Mouse (Mus musculus): ENCODE results near the gene Fam210b. TPM values are rescaled to one million over a fixed set of nuclear protein-coding genes. Genes with fewer than 3 reads are reported as not detected.

The Fam210b gene
- polyA plus RNA-seq, 1 experiment from 2014 or later: 131 TPM

DNA sequence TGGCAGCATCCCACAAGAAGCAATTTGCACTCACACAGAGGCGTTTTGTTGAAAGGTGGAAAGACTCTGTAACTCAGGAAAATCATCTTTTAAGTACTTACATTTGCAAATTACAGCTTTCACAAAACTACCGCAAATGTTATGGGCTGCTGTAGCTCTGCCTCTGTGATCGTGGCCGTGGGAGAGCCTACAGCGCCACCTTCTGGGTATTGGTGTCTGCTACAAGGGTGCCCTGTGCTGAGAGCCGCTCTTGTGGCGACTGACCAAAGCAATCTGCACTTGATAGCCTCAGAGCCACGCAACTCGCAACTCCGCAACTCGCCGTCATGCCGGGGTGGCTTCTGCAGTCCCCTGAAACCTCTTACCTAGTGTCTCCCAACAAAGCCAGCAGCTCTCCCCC, 16.2 kb upstream of the Fam210b start:
- H3K4me3 ChIP-seq (replicated peaks): no peak overlapping the region
- WGBS (ENCODE audit: insufficient replicate concordance): 5% methylated on average over 13 of the region's 13 CpGs
- no peaks in the 10 kb centered on the region for H3K36me3 ChIP-seq
- H3K4me1 ChIP-seq (replicated peaks): no peaks in the 10 kb centered on the region
- H3K4me2 ChIP-seq: no peak overlapping the region
- no peak overlapping the region for H3K27ac ChIP-seq
- ATAC-seq (ENCODE audit: low read depth) (peak; percentile 83), DNase-seq (peak; percentile 65)
- H3K9me3 ChIP-seq (replicated peaks): no peaks in the 10 kb centered on the region
- H3K27me3 ChIP-seq: peaks cover 34% of the 10 kb centered on the region
- H3K9ac ChIP-seq: no peak overlapping the region

DNA sequence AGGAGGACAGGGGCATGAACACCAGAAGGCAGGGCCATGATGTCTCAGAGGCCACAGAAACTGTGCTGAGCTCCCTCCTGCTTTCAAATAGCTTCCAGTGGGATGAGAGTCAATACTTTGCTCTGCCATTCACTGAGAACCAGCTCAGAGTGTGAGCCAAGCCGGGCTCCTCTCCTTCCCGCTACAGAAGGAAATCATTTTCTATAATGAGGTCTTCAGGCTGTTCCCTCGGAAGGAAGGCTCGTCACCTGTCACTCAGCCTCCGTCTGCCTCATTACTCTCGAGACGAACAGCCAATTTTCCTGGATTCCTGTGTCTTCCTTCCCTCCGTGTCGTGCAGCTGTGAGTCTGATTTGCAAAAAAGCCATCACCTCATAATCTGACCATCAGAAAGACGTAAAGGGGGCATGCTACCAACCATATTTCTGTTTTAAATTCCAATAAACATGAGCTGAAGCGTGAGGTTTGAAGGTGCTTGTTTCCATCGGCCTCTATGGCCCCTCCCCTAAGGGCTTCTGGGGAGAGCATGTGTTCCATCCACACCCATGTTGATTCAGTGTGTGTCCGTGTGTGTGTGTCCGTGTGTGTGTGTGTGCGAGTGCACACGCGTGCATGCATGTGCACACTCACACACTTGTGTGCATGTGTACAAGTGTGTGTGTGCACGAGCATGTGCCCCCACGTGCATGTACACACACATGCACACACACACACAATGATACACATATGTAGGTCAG, 7.0 kb upstream of the Fam210b start:
- Histone ChIP-seq H3K4me1 (replicated peaks) (no peaks in the 10 kb centered on the region), H3K36me3 (no peaks in the 10 kb centered on the region), H3K9ac (no peak overlapping the region), H3K4me2 (no peak overlapping the region), H3K9me3 (replicated peaks) (no peaks in the 10 kb centered on the region), H3K27me3 (peaks cover 10% of the 10 kb centered on the region; the same call in 1 of the 2 replicates), H3K27ac (no peak overlapping the region), H3K4me3 (replicated peaks) (no peak overlapping the region)
- DNase-seq (no peak), ATAC-seq (ENCODE audit: low read depth) (no peak)
- 77% methylated on average over 19 of the region's 19 CpGs for WGBS (ENCODE audit: insufficient replicate concordance)

DNA sequence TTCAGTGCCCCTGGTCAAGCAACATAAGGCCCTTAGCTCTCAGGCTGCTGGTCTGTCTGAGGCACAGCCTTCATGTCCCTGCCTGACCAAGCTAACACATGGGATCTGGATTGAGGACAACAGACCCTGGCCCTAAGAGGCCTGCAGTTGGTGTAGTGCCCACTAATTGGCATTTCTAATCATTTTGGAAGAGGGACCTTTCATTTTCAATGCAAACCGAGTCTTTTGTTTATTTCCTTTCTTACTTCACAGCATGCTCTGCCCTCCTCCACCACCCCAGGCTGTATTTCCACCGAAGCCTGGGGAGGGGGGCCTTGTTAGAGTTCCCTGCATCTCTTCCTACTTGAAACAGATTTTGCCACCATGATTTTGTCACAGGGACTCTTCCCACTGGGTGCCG, 4.4 kb upstream of the Fam210b start:
- no peak for ATAC-seq (ENCODE audit: low read depth)
- H3K4me2 ChIP-seq: no peak overlapping the region
- peaks cover 13% of the 10 kb centered on the region for H3K4me1 ChIP-seq (replicated peaks)
- no peaks in the 10 kb centered on the region for H3K36me3 ChIP-seq
- peaks cover 4% of the 10 kb centered on the region; the same call in 1 of the 2 replicates for H3K27me3 ChIP-seq
- H3K4me3 ChIP-seq (replicated peaks): no peak overlapping the region
- 57% methylated on average over 3 of the region's 3 CpGs for WGBS (ENCODE audit: insufficient replicate concordance)
- H3K9ac ChIP-seq: no peak overlapping the region
- DNase-seq: no peak
- H3K27ac ChIP-seq: no peak overlapping the region
- no peaks in the 10 kb centered on the region for H3K9me3 ChIP-seq (replicated peaks)

DNA sequence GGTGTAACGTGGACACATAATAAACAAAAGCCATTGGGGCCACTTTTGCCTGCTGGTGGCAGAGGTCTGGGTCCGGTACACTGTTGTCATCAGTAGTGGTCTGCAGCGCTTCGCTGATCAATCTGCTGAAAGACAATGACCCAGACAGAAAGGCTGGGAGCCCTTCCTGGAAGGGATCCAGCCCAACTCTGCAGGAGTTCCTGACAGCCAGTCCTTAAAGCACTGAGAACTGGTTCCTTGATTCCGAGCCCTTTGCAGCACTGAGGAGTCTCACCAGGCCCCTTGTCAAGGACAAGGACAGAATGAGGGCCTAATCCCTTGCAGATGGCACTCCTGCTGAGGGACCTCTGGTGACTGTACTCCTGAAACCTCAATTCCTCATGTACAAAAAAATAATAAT, 3.8 kb upstream of the Fam210b start:
- DNase-seq (no peak), ATAC-seq (ENCODE audit: low read depth) (no peak)
- no peak overlapping the region for H3K27ac ChIP-seq
- no peaks in the 10 kb centered on the region for H3K36me3 ChIP-seq
- no peak overlapping the region for H3K4me3 ChIP-seq (replicated peaks)
- no peaks in the 10 kb centered on the region for H3K9me3 ChIP-seq (replicated peaks)
- 50% methylated on average over 5 of the region's 5 CpGs for WGBS (ENCODE audit: insufficient replicate concordance)
- H3K4me2 ChIP-seq: no peak overlapping the region
- no peak overlapping the region for H3K9ac ChIP-seq
- peaks cover 4% of the 10 kb centered on the region; the same call in 1 of the 2 replicates for H3K27me3 ChIP-seq
- peaks cover 16% of the 10 kb centered on the region for H3K4me1 ChIP-seq (replicated peaks)

DNA sequence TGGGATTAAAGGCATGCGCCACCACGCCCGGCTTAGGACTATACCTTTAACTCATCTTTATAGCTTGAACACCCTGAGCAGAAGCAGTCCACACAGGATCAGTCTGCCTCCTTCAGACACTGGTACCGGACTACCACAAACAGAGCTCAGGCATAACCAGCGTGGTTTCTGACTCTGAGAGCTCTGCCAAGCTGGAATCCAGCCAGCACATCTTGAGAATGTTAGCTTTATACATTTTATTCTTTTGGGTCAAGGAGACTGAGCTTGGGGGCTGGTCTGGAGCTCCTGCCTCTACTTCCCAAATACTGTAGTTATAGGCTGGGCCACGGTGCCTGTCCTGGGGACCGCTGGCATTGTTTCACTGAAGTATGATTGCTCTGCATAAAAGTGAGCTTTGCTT, 1.6 kb upstream of the Fam210b start:
- peaks cover 8% of the 10 kb centered on the region for H3K36me3 ChIP-seq
- H3K9ac ChIP-seq: no peak overlapping the region
- DNase-seq: no peak
- no peak overlapping the region for H3K27ac ChIP-seq
- ATAC-seq (ENCODE audit: low read depth): no peak
- peaks cover 4% of the 10 kb centered on the region; the same call in 1 of the 2 replicates for H3K27me3 ChIP-seq
- 84% methylated on average over 7 of the region's 7 CpGs for WGBS (ENCODE audit: insufficient replicate concordance)
- no peak overlapping the region for H3K4me2 ChIP-seq
- H3K4me1 ChIP-seq (replicated peaks): peaks cover 37% of the 10 kb centered on the region
- no peaks in the 10 kb centered on the region for H3K9me3 ChIP-seq (replicated peaks)
- no peak overlapping the region for H3K4me3 ChIP-seq (replicated peaks)

DNA sequence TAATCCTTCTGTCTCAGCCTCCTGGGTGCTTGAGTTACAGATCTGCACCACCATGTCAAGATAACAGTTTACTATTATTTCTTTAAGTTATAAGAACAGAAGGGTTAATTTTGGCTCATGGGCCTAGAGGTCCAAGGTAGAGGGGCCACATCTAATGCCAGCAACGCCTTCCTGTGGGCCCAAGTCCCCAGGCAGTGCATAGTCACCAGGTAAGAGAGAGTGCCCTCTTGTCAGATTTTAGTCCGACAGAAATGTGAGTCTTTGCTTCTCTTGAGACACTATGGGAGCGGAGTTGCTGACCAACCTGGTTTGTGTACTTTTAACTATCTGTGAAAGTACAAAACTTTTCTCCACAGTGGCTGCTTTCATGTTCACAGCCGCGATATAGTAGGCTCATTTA, 696 bp upstream of the Fam210b start:
- H3K4me3 ChIP-seq (replicated peaks): peak overlapping the region; percentile 39
- DNase-seq: no peak
- WGBS (ENCODE audit: insufficient replicate concordance): 32% methylated on average over 5 of the region's 5 CpGs
- H3K27ac ChIP-seq: peak overlapping the region; percentile 69
- H3K36me3 ChIP-seq: peaks cover 18% of the 10 kb centered on the region
- H3K4me1 ChIP-seq (replicated peaks): peaks cover 47% of the 10 kb centered on the region
- peaks cover 4% of the 10 kb centered on the region; the same call in 1 of the 2 replicates for H3K27me3 ChIP-seq
- no peak for ATAC-seq (ENCODE audit: low read depth)
- no peaks in the 10 kb centered on the region for H3K9me3 ChIP-seq (replicated peaks)
- peak overlapping the region; percentile 55; the same call in 1 of the 2 replicates for H3K9ac ChIP-seq
- peak overlapping the region; percentile 94 for H3K4me2 ChIP-seq

DNA sequence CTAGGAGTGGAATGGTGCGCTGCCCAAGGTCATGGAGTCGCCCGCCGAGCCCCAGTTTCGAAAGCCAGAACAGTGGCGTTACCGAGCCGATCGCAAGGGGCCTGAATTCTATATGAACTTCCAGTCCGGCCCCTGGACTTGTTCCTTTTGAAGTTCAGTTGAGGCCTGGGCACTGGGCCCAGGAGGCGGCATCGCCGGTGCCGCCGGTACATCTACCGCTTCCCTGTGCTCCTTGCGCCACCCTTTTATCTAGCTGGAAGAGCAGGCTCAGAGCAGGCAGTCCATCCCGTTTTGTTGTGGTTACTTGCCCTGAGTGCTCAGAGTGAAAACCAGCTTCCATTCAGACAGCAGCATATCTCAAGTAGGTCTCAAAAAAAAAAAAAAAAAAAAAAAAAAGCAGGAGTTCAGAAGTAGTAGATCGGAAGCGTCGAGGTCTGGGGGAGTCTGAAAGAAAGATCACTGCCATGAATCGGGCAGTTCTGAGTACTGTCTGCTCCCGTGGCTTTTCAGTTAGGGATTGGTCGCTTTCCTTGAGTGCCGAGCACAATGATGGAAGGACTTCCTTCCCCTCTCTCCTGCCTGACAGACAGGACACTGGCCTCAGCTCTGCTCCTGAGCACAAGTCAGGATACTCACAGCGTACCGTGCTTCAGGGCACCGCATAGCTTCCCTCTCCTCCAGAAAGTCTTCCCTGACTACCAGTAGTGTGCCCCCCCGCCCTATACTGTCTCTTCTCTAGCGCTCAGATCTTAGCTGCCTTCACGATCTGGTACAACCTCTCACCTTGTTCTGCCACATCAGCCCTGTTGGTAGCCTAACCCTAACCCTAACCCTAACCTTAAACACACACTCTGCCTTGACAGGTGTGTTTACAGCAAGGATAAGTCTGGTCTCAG, 917 bp downstream of the Fam210b start:
- 6% methylated on average over 31 of the region's 31 CpGs for WGBS (ENCODE audit: insufficient replicate concordance)
- Histone ChIP-seq H3K4me2 (peak overlapping the region; percentile 94), H3K9ac (peak overlapping the region; percentile 97), H3K4me1 (replicated peaks) (peaks cover 63% of the 10 kb centered on the region), H3K4me3 (replicated peaks) (peak overlapping the region; percentile 87), H3K9me3 (replicated peaks) (no peaks in the 10 kb centered on the region), H3K27ac (peak overlapping the region; percentile 100), H3K36me3 (peaks cover 34% of the 10 kb centered on the region), H3K27me3 (peaks cover 4% of the 10 kb centered on the region; the same call in 1 of the 2 replicates)
- no peak for ATAC-seq (ENCODE audit: low read depth)
- no peak for DNase-seq

DNA sequence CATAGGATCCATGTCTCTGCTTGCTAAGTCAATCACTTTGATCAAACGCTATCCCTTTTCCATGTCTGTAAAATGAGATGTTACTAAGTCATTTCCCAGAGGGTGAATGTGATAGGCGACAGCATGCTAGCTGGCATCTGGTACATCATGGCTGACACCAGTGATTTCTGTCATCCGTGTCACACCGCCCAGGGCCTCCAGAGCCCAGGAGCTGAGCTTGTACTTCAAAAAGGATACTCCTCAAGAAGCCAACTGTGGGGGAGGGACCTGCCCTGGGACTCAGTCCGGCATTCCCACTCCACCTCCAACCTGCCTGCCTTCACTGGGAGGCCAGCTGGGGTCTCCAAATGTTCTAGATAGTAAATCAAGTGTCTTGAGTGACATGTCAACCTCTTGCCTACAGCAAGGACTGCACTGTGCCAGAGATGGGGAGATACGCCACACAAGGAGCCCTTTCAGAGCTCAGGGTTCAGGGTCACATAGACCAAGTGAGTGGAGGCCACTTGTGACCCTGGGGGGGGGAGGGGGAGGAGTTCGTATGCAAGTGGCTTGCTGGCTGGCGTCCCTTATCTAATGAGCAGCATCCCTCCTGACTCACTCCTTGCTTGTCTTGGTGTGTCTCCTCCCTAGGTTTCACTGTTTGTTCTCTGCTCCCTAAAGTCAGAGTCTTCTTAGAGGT, 1.7 kb downstream of the Fam210b start:
- WGBS (ENCODE audit: insufficient replicate concordance): 39% methylated on average over 8 of the region's 8 CpGs
- peak overlapping the region; percentile 97 for H3K9ac ChIP-seq
- peak overlapping the region; percentile 87 for H3K4me3 ChIP-seq (replicated peaks)
- peak overlapping the region; percentile 100 for H3K27ac ChIP-seq
- DNase-seq (peak; percentile 59), ATAC-seq (ENCODE audit: low read depth) (peak; percentile 73)
- no peaks in the 10 kb centered on the region for H3K9me3 ChIP-seq (replicated peaks)
- no peaks in the 10 kb centered on the region for H3K27me3 ChIP-seq
- H3K4me1 ChIP-seq (replicated peaks): peaks cover 69% of the 10 kb centered on the region
- peak overlapping the region; percentile 94 for H3K4me2 ChIP-seq
- H3K36me3 ChIP-seq: peaks cover 40% of the 10 kb centered on the region

DNA sequence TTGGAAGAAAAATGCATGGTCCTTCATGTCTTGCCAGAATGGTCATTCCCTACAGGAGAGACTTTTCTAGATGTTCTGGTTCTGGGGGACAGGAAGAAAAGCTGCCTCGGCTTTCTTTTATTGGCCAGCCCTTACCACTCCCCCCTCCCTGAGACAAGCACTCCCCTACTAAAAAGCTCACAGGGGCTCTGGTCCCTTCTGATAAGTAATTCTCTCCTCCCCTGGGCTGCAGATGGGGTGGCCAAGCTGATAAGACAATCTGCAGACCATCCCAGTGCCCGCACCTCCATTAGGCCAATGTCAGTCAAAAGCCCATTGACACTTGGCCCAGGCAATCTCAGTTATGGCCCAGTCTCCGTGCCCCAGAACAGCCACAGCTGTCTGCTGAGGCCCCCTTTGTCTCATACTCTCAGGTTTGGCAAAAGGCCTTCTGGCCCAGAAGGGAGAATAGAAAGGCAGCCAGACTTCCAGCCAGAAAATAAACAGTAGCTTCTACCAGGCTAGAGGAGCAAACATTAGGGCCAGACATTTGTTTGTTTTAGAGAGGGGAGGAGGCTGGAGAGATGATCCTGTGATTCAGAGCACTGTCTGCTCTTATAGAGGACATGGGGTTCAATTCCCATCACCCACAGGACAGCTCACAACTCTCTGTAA, 3.1 kb downstream of the Fam210b start:
- peaks cover 82% of the 10 kb centered on the region for H3K4me1 ChIP-seq (replicated peaks)
- ATAC-seq (ENCODE audit: low read depth): peak; percentile 78
- peak; percentile 85 for DNase-seq
- H3K9ac ChIP-seq: peak overlapping the region; percentile 97
- H3K4me3 ChIP-seq (replicated peaks): peak overlapping the region; percentile 87
- H3K36me3 ChIP-seq: peaks cover 53% of the 10 kb centered on the region
- 7% methylated on average over 3 of the region's 3 CpGs for WGBS (ENCODE audit: insufficient replicate concordance)
- H3K27ac ChIP-seq: peak overlapping the region; percentile 100
- H3K27me3 ChIP-seq: no peaks in the 10 kb centered on the region
- no peaks in the 10 kb centered on the region for H3K9me3 ChIP-seq (replicated peaks)
- H3K4me2 ChIP-seq: peak overlapping the region; percentile 94

DNA sequence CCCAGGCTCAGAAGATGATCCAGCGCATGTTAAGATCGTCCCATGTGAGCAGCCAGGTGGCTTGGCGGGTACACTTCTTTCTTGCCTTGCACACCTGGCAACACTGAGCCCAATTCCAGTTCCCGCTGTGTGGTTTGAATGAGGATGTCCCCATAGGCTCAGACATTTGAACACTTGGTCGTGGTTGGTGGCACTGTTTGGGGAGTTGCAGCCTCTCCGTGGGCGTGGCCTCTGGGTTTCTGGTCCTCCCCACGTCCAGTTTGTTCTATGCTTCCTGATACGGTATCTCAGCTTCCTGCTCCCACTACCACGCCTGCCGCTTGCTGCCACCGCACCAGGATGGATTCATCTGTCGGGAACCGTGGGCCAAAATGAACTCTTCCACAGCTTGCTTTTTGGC, 4.4 kb downstream of the Fam210b start:
- Histone ChIP-seq H3K9me3 (replicated peaks) (no peaks in the 10 kb centered on the region), H3K4me1 (replicated peaks) (peaks cover 74% of the 10 kb centered on the region), H3K4me2 (peak overlapping the region; percentile 94), H3K27me3 (no peaks in the 10 kb centered on the region), H3K36me3 (peaks cover 67% of the 10 kb centered on the region), H3K4me3 (replicated peaks) (peak overlapping the region; percentile 87), H3K27ac (peak overlapping the region; percentile 100), H3K9ac (peak overlapping the region; percentile 97)
- WGBS (ENCODE audit: insufficient replicate concordance): 61% methylated on average over 14 of the region's 14 CpGs
- peak; percentile 56 for DNase-seq
- no peak for ATAC-seq (ENCODE audit: low read depth)
